Mouse (Mus musculus): ENCODE results near the gene Fgfr2.

- TF ChIP-seq CTCF (conservative IDR thresholded peaks at IDR 0.05; ENCODE audit: low read length) (no peak), POU5F1 (IDR thresholded peaks at IDR 0.05; ENCODE audit: borderline replicate concordance, low read length) (no peak), NANOG (IDR thresholded peaks at IDR 0.05; ENCODE audit: borderline replicate concordance, low read length) (no peak)
Observed at GRCm38 (mm10) chr7:132739829-132740228, 383.3 kb downstream of the Fgfr2 start.

All from E14TG2a.4 (cell line).